Mouse (Mus musculus): ENCODE data around the gene Vwa8. TPM values are rescaled to one million over a fixed set of nuclear protein-coding genes. Genes with fewer than 3 reads are reported as not detected.

Vwa8 gene
- polyA plus RNA-seq, 1 experiment from 2014 or later, result 8.8 TPM

DNA sequence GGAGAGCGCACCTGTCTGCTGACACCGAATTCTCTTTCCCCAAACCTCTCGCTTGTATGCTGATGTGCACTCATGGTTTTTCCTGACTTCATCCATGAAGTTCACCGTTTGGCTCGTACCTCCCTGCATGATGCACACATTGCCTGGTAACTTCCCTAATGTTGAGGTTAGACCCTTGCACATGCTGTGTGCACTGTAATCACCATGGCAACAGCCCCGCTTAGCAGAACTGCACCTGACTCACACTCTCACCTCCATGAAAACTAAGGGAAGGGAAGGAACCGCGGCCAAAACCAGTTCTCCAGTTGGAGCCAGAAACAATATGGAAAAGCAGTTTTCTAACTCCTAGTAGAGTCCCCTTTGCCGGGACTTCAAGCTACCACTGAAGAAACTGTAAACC is 294.8 kb downstream of the Vwa8 start:
- H3K4me3 ChIP-seq (ENCODE audit: low read depth, low read length), result no peak overlapping the region
- H3K36me3 ChIP-seq (ENCODE audit: insufficient read depth, low read length), result no peaks in the 10 kb centered on the region
- peaks cover 14% of the 10 kb centered on the region; the same call in 1 of the 2 replicates for H3K4me1 ChIP-seq (ENCODE audit: insufficient read depth, low read depth, low read length)
- H3K4me2 ChIP-seq (replicated peaks; ENCODE audit: low read depth, low read length), result no peak overlapping the region
- ATAC-seq, result no peak
- no peak for TF ChIP-seq CTCF (IDR thresholded peaks at IDR 0.05)
- no peak for TF ChIP-seq EP300 (IDR thresholded peaks at IDR 0.05)
- no peak for DNase-seq (ENCODE audit: low spot score)
- WGBS, result 83% methylated on average over 9 of the region's 9 CpGs
- H3K27ac ChIP-seq (ENCODE audit: low read length), result no peak overlapping the region
- no peaks in the 10 kb centered on the region for H3K9me3 ChIP-seq (ENCODE audit: low read length)
- no peaks in the 10 kb centered on the region for H3K27me3 ChIP-seq (replicated peaks; ENCODE audit: insufficient read depth, low read length)
- H3K9ac ChIP-seq (replicated peaks; ENCODE audit: low read depth), result no peak overlapping the region

DNA sequence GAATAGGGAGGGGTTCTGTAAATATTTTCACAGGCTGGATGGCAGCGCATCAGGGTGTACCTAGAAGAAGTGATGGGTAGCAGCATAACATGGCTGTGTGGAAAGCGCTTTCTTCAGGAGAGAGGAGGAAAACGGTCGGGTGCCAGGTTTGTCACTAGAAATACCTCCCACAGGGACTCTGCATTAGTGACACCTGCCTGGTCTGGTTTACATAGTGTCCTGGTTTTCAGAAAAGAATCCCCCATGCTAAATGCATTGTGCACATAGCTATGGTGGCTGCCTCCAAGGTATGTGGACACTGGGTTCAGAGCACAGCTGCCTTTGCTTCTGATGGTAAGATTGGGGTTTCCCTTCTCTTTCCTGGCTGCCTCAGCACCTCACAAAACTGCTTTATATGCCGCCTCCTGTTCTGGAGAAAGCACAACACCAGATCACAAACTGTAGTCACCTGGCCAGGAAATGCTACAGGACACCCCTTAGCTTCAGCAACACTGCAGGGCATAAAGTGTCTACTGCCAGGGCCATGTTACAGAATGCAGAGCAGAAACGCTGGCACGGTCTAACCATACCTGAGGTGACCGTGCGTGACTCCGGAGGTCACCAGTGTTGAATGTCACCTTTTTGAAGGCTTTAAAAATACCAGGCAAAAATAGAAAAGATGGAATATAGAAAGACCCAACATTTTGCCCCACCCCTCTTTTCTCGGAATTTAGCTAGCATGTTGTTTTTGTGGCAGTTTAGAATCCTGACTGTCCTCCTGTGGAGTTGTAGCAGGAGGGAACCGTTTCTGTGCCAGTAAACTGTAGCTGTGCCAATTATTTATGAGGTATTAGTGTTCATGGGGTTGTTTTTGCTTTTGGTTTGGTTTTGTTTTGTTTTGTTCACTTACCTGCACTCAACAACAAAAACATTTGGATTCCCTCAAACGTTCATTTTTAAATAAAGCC is 295.7 kb downstream of the Vwa8 start:
- no peak overlapping the region for H3K27ac ChIP-seq (ENCODE audit: low read length)
- 86% methylated on average over 13 of the region's 13 CpGs for WGBS
- no peak for ATAC-seq

DNA sequence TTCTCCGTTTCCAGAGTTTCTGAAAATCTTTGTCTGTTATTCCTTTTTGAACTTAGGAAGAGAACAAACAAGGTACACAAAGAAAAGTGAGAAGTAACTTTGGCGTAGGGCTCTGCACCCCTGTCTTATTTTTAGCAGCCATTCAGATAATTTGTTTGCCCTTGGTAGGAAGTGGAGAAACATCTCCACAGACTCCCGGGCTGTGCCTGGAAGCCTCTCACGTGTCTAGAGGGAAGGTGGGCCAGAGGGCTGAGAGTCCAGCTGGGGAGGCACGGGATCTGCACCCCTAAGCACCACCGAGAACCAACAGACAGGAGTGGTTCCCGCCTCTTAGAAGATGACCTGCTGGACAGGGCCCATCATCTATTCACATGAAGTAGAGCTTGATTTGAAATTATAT is 302.9 kb downstream of the Vwa8 start:
- Histone ChIP-seq H3K9me3 (ENCODE audit: low read length) (no peaks in the 10 kb centered on the region), H3K4me1 (ENCODE audit: insufficient read depth, low read depth, low read length) (peaks cover under 1% of the 10 kb centered on the region; the same call in 1 of the 2 replicates), H3K4me2 (replicated peaks; ENCODE audit: low read depth, low read length) (no peak overlapping the region), H3K27ac (ENCODE audit: low read length) (no peak overlapping the region), H3K9ac (replicated peaks; ENCODE audit: low read depth) (no peak overlapping the region), H3K27me3 (replicated peaks; ENCODE audit: insufficient read depth, low read length) (no peaks in the 10 kb centered on the region), H3K36me3 (ENCODE audit: insufficient read depth, low read length) (no peaks in the 10 kb centered on the region), H3K4me3 (ENCODE audit: low read depth, low read length) (no peak overlapping the region)
- 73% methylated on average over 7 of the region's 7 CpGs for WGBS
- TF ChIP-seq CTCF (IDR thresholded peaks at IDR 0.05) (no peak), EP300 (IDR thresholded peaks at IDR 0.05) (no peak)
- ATAC-seq (no peak), DNase-seq (ENCODE audit: low spot score) (no peak)

More for the DNA sequence above, 295.7 kb downstream of the Vwa8 start:
- Histone ChIP-seq H3K9me3 (ENCODE audit: low read length) (no peaks in the 10 kb centered on the region), H3K4me3 (ENCODE audit: low read depth, low read length) (no peak overlapping the region), H3K36me3 (ENCODE audit: insufficient read depth, low read length) (no peaks in the 10 kb centered on the region), H3K4me1 (ENCODE audit: insufficient read depth, low read depth, low read length) (peaks cover 14% of the 10 kb centered on the region; the same call in 1 of the 2 replicates), H3K27me3 (replicated peaks; ENCODE audit: insufficient read depth, low read length) (no peaks in the 10 kb centered on the region), H3K9ac (replicated peaks; ENCODE audit: low read depth) (no peak overlapping the region), H3K4me2 (replicated peaks; ENCODE audit: low read depth, low read length) (no peak overlapping the region)
- TF ChIP-seq CTCF (IDR thresholded peaks at IDR 0.05) (no peak), EP300 (IDR thresholded peaks at IDR 0.05) (no peak)
- no peak for DNase-seq (ENCODE audit: low spot score)

DNA sequence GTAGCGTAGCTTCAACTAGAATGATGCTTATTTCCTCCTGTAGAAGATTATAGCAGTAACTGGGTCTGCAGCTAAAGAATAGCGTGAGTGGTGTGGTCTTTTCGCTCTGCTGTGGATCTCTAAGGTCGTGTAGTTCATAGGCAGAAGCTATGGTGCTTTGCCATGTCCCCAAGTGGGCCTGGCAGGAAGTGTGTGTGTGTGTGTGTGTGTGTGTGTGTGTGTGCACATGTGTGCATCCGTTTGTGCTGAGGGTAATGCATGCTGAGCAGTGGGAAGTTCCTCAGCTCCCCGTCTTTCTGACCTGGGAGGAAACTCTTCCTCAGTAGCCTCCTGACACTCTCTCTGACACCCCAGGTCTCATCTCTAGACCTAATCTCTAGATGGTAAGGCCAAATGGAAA is 305.0 kb downstream of the Vwa8 start:
- peaks cover 13% of the 10 kb centered on the region; the same call in 1 of the 2 replicates for H3K4me1 ChIP-seq (ENCODE audit: insufficient read depth, low read depth, low read length)
- 74% methylated on average over 6 of the region's 6 CpGs for WGBS

DNA sequence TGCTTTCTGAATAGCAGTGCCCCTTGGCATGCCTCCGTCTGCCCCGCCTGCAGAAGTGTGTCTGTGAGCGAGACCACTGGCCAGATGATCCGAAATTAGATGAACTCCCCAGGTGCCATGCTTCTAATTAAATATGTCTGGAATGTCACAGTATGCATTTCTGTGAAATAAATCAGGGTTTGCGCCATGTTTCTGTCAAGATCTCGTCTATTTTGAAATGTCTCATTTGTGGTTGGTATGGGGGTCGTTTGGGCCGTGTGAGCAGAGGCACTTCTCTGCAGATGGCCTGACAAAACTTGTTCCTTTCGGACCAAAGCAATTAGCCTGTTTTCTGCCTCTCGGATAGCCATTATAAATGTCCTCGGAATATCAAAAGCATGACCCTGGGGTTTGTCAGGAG is 306.1 kb downstream of the Vwa8 start:
- no peak overlapping the region for H3K4me3 ChIP-seq (ENCODE audit: low read depth, low read length)
- no peak for ATAC-seq
- H3K9me3 ChIP-seq (ENCODE audit: low read length), result no peaks in the 10 kb centered on the region
- 75% methylated on average over 11 of the region's 11 CpGs for WGBS
- H3K4me1 ChIP-seq (ENCODE audit: insufficient read depth, low read depth, low read length), result peaks cover 17% of the 10 kb centered on the region; the same call in 1 of the 2 replicates
- no peak overlapping the region for H3K9ac ChIP-seq (replicated peaks; ENCODE audit: low read depth)
- no peak for DNase-seq (ENCODE audit: low spot score)
- H3K36me3 ChIP-seq (ENCODE audit: insufficient read depth, low read length), result no peaks in the 10 kb centered on the region
- no peak overlapping the region for H3K4me2 ChIP-seq (replicated peaks; ENCODE audit: low read depth, low read length)
- TF ChIP-seq EP300 (IDR thresholded peaks at IDR 0.05), result no peak
- TF ChIP-seq CTCF (IDR thresholded peaks at IDR 0.05), result no peak
- no peak overlapping the region for H3K27ac ChIP-seq (ENCODE audit: low read length)
- H3K27me3 ChIP-seq (replicated peaks; ENCODE audit: insufficient read depth, low read length), result no peaks in the 10 kb centered on the region

More for the DNA sequence above, 305.0 kb downstream of the Vwa8 start:
- no peak for ATAC-seq
- TF ChIP-seq CTCF (IDR thresholded peaks at IDR 0.05) (no peak), EP300 (IDR thresholded peaks at IDR 0.05) (0 out of 2 replicates have a peak, but pooled peaks have one; percentile 12)
- H3K9me3 ChIP-seq (ENCODE audit: low read length), result no peaks in the 10 kb centered on the region
- H3K27me3 ChIP-seq (replicated peaks; ENCODE audit: insufficient read depth, low read length), result no peaks in the 10 kb centered on the region
- no peak overlapping the region for H3K4me2 ChIP-seq (replicated peaks; ENCODE audit: low read depth, low read length)
- DNase-seq (ENCODE audit: low spot score), result no peak
- no peaks in the 10 kb centered on the region for H3K36me3 ChIP-seq (ENCODE audit: insufficient read depth, low read length)
- H3K27ac ChIP-seq (ENCODE audit: low read length), result no peak overlapping the region
- no peak overlapping the region for H3K4me3 ChIP-seq (ENCODE audit: low read depth, low read length)
- H3K9ac ChIP-seq (replicated peaks; ENCODE audit: low read depth), result no peak overlapping the region

DNA sequence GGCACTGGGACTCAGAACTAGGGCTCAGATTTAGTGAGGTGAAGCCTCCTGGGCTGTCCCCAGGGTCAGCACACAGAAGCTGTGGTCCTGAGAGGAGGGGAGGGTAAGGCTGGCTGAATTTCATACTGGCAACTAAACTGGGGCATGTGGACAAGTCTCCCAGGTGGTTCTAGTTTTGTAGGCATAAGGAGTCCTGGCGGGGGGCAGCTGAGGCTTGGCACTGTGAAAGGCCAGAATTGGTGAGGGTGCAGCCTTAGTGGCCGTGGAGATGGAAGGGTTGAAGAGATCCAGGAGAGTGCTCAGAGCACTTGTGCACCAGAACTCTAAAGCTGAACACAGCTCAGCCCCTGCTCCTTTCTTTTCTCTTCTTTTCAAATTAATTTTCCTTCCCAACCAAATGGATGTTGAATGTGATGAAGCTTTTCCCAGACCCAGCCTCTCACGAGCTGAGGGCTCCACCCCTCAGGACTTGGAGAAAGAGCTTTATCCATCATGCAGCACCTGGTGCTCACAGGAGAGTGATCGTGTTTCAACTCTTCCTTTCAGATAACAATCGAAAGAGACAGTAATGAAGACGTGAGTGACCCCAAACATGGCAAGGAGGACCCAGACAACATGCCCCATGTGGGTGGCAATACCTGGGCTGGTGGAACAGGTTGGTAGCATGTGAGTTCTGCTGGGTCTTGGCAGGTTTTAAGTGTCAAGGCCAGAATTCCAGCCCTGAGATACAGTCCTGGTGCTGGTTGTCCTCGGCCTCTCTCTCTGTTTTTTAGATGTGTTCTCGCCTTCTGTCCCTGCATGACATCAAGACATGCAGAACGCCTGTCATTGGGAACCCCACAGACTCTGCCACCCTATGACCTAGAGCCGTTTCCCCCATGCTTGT is 307.9 kb downstream of the Vwa8 start:
- no peak overlapping the region for H3K4me3 ChIP-seq (ENCODE audit: low read depth, low read length)
- H3K9ac ChIP-seq (replicated peaks; ENCODE audit: low read depth), result no peak overlapping the region
- H3K27me3 ChIP-seq (replicated peaks; ENCODE audit: insufficient read depth, low read length), result no peaks in the 10 kb centered on the region
- H3K9me3 ChIP-seq (ENCODE audit: low read length), result no peaks in the 10 kb centered on the region
- no peaks in the 10 kb centered on the region for H3K36me3 ChIP-seq (ENCODE audit: insufficient read depth, low read length)
- no peak for DNase-seq (ENCODE audit: low spot score)
- H3K27ac ChIP-seq (ENCODE audit: low read length), result peak overlapping the region; percentile 27; the same call in 1 of the 2 replicates
- TF ChIP-seq CTCF (IDR thresholded peaks at IDR 0.05) (no peak), EP300 (IDR thresholded peaks at IDR 0.05) (no peak)
- ATAC-seq, result no peak
- H3K4me2 ChIP-seq (replicated peaks; ENCODE audit: low read depth, low read length), result no peak overlapping the region
- WGBS, result 42% methylated on average over 10 of the region's 10 CpGs
- H3K4me1 ChIP-seq (ENCODE audit: insufficient read depth, low read depth, low read length), result peaks cover 20% of the 10 kb centered on the region; the same call in 1 of the 2 replicates
